Mouse (Mus musculus): ENCODE measurements around the gene Dcaf8.

Gene Dcaf8

GRCm38 (mm10) chr1:172148955-172149815, 1.3 kb downstream of the Dcaf8 start:
- peak in 1 of 2 experiments; percentile 18 for DNase-seq

- no peak for DNase-seq
Observed at GRCm38 (mm10) chr1:172154536-172154935, 6.7 kb downstream of the Dcaf8 start.

- no peak for DNase-seq
Observed at GRCm38 (mm10) chr1:172155518-172155917, 7.6 kb downstream of the Dcaf8 start.

GRCm38 (mm10) chr1:172159970-172160369, 12.1 kb downstream of the Dcaf8 start:
- DNase-seq, result no peak

GRCm38 (mm10) chr1:172160508-172160907, 12.6 kb downstream of the Dcaf8 start:
- DNase-seq, result no peak

- peak; percentile 59 to 68 for DNase-seq
Observed at GRCm38 (mm10) chr1:172162009-172162408, 14.1 kb downstream of the Dcaf8 start.

- no peak for DNase-seq
Observed at GRCm38 (mm10) chr1:172162959-172163358, 15.1 kb downstream of the Dcaf8 start.

- no peak for DNase-seq
Observed at GRCm38 (mm10) chr1:172167911-172168310, 20.0 kb downstream of the Dcaf8 start.

- no peak for DNase-seq
Observed at GRCm38 (mm10) chr1:172169809-172170208, 21.9 kb downstream of the Dcaf8 start.

- DNase-seq, result no peak
Observed at GRCm38 (mm10) chr1:172172381-172172780, 24.5 kb downstream of the Dcaf8 start.

- DNase-seq, result no peak
Observed at GRCm38 (mm10) chr1:172173181-172173580, 25.3 kb downstream of the Dcaf8 start.

- DNase-seq, result peak; percentile 38 to 56
Observed at GRCm38 (mm10) chr1:172177791-172178190, 29.9 kb downstream of the Dcaf8 start.

- peak; percentile 45 to 47 for DNase-seq
Observed at GRCm38 (mm10) chr1:172179102-172179501, 31.2 kb downstream of the Dcaf8 start.

- DNase-seq, result no peak
Observed at GRCm38 (mm10) chr1:172180881-172181280, 33.0 kb downstream of the Dcaf8 start.

- DNase-seq, result peak in 1 of 2 experiments; percentile 44
Observed at GRCm38 (mm10) chr1:172181777-172182176, 33.9 kb downstream of the Dcaf8 start.

GRCm38 (mm10) chr1:172183056-172183455, 35.2 kb downstream of the Dcaf8 start:
- DNase-seq, result no peak

- no peak for DNase-seq
Observed at GRCm38 (mm10) chr1:172183915-172184314, 36.0 kb downstream of the Dcaf8 start.

GRCm38 (mm10) chr1:172186401-172187289, 38.8 kb downstream of the Dcaf8 start:
- DNase-seq, result no peak

GRCm38 (mm10) chr1:172188891-172189290, 41.0 kb downstream of the Dcaf8 start:
- peak in 1 of 2 experiments; percentile 44 for DNase-seq

- DNase-seq, result no peak
Observed at GRCm38 (mm10) chr1:172191578-172191977, 43.7 kb downstream of the Dcaf8 start.

- peak; percentile 30 to 33 for DNase-seq
Observed at GRCm38 (mm10) chr1:172192217-172192616, 44.3 kb downstream of the Dcaf8 start.

GRCm38 (mm10) chr1:172194435-172194834, 46.6 kb downstream of the Dcaf8 start:
- no peak for DNase-seq

- no peak for DNase-seq
Observed at GRCm38 (mm10) chr1:172197146-172197545, 49.3 kb downstream of the Dcaf8 start.

- DNase-seq, result peak; percentile 64 to 72
Observed at GRCm38 (mm10) chr1:172197851-172198250, 50.0 kb downstream of the Dcaf8 start.

Data from cerebellum, adult 18-20 months (tissue).